Mouse (Mus musculus): ENCODE measurements around the gene Enox1. TPM values are rescaled to one million over a fixed set of nuclear protein-coding genes. Genes with fewer than 3 reads are reported as not detected.
A peak's percentile ranks its signal among the peaks of the same experiment; 100 is the strongest.

Enox1 gene
- polyA plus RNA-seq, 1 experiment from 2014 or later: 6.6 TPM

GRCm38 (mm10) chr14:77297039-77297438 is 140.5 kb downstream of the Enox1 start:
- TF ChIP-seq CTCF (IDR thresholded peaks at IDR 0.05; ENCODE audit: low read depth): no peak; the same call in 1 of the 2 replicates
- Histone ChIP-seq H3K27me3 (ENCODE audit: insufficient read depth, low read length) (no peaks in the 10 kb centered on the region), H3K9ac (ENCODE audit: low read depth, low read length) (no peak overlapping the region), H3K36me3 (ENCODE audit: insufficient read depth, low read length) (no peaks in the 10 kb centered on the region), H3K4me3 (replicated peaks; ENCODE audit: low read depth, low read length) (no peak overlapping the region), H3K9me3 (replicated peaks; ENCODE audit: low read length) (no peaks in the 10 kb centered on the region), H3K27ac (no peak overlapping the region), H3K4me2 (ENCODE audit: low read length) (no peak overlapping the region), H3K4me1 (replicated peaks; ENCODE audit: insufficient read depth, low read length) (no peaks in the 10 kb centered on the region)
- DNase-seq (ENCODE audit: low spot score) (no peak), ATAC-seq (replicated peaks; ENCODE audit: low FRiP score, low read depth) (no peak)
- WGBS: 62% methylated on average over 4 of the region's 4 CpGs

DNA sequence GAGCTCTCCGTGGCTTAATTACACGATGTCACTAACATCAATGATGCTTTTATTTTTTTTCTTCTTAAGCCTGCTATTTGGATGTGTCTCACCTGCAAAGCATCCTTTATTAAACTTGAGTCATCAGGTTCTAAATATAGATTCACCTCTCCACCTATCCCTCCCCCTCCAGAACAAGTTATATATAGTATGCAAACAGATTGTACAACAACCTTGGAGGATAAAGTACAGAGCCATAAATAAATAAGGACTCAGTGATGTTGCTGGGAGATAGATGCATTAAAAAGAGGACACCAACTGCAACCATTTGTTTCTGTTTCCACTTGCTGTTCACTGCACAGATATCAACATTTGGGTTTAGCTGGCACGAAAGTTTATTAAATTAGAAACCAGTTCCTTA is 141.8 kb downstream of the Enox1 start:
- Histone ChIP-seq H3K9ac (ENCODE audit: low read depth, low read length) (no peak overlapping the region), H3K27me3 (ENCODE audit: insufficient read depth, low read length) (no peaks in the 10 kb centered on the region), H3K4me3 (replicated peaks; ENCODE audit: low read depth, low read length) (no peak overlapping the region), H3K9me3 (replicated peaks; ENCODE audit: low read length) (no peaks in the 10 kb centered on the region), H3K27ac (no peak overlapping the region), H3K4me1 (replicated peaks; ENCODE audit: insufficient read depth, low read length) (no peaks in the 10 kb centered on the region), H3K36me3 (ENCODE audit: insufficient read depth, low read length) (no peaks in the 10 kb centered on the region), H3K4me2 (ENCODE audit: low read length) (no peak overlapping the region)
- ATAC-seq (replicated peaks; ENCODE audit: low FRiP score, low read depth): no peak
- 92% methylated on average over 3 of the region's 3 CpGs for WGBS
- DNase-seq (ENCODE audit: low spot score): no peak
- no peak for TF ChIP-seq CTCF (IDR thresholded peaks at IDR 0.05; ENCODE audit: low read depth)

DNA sequence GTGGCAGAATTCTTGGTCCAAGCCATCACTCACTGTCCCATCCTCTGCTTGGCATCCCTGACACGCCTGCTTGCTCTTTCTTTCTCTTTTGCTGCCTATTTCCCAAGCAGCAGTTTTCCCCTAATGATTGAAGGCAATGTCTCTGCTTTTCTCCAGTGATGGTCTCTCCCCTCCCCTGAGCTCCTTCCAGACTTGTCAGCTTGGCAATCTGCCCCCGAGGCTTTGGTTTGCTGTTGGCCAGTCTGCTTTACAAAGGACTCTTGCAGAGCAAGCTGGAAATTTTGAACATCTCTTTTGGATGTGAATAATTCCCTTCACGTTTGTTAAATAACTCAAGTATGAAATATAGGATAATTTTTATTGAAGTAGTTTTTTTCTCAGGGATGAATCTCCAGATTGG is 153.0 kb downstream of the Enox1 start:
- no peak overlapping the region for H3K27ac ChIP-seq
- H3K9ac ChIP-seq (ENCODE audit: low read depth, low read length): no peak overlapping the region
- ATAC-seq (replicated peaks; ENCODE audit: low FRiP score, low read depth): no peak
- no peak for TF ChIP-seq CTCF (IDR thresholded peaks at IDR 0.05; ENCODE audit: low read depth)
- 68% methylated on average over 3 of the region's 3 CpGs for WGBS
- H3K27me3 ChIP-seq (ENCODE audit: insufficient read depth, low read length): no peaks in the 10 kb centered on the region
- no peaks in the 10 kb centered on the region for H3K36me3 ChIP-seq (ENCODE audit: insufficient read depth, low read length)
- H3K4me2 ChIP-seq (ENCODE audit: low read length): no peak overlapping the region
- DNase-seq (ENCODE audit: low spot score): no peak
- H3K4me3 ChIP-seq (replicated peaks; ENCODE audit: low read depth, low read length): no peak overlapping the region
- no peaks in the 10 kb centered on the region; the same call in 1 of the 2 replicates for H3K4me1 ChIP-seq (replicated peaks; ENCODE audit: insufficient read depth, low read length)
- H3K9me3 ChIP-seq (replicated peaks; ENCODE audit: low read length): no peaks in the 10 kb centered on the region

DNA sequence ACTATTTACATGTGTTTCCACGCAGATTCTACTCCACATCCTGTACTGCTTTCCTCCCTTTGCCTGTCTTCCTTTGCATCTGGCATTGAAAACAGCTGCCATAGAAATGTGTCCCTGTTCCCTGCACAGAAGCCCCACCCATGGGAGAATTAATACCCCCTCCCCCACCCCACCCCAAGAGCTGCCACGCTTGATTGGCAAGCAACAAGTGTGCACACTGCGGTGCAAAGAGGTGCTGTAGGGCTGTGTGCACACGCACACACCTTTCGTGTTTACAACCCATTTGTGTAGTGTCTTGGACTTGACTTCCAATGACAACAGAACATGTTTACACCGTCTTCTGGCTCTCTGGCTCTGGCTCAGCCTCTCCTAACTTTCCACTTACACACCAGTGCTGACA is 154.9 kb downstream of the Enox1 start:
- ATAC-seq (replicated peaks; ENCODE audit: low FRiP score, low read depth): no peak
- H3K4me1 ChIP-seq (replicated peaks; ENCODE audit: insufficient read depth, low read length): no peaks in the 10 kb centered on the region; the same call in 1 of the 2 replicates
- WGBS: 70% methylated on average over 6 of the region's 6 CpGs
- H3K27ac ChIP-seq: no peak overlapping the region
- H3K4me2 ChIP-seq (ENCODE audit: low read length): no peak overlapping the region
- DNase-seq (ENCODE audit: low spot score): no peak
- no peaks in the 10 kb centered on the region for H3K9me3 ChIP-seq (replicated peaks; ENCODE audit: low read length)
- H3K4me3 ChIP-seq (replicated peaks; ENCODE audit: low read depth, low read length): no peak overlapping the region
- no peak overlapping the region for H3K9ac ChIP-seq (ENCODE audit: low read depth, low read length)
- no peaks in the 10 kb centered on the region for H3K27me3 ChIP-seq (ENCODE audit: insufficient read depth, low read length)
- no peaks in the 10 kb centered on the region for H3K36me3 ChIP-seq (ENCODE audit: insufficient read depth, low read length)
- no peak for TF ChIP-seq CTCF (IDR thresholded peaks at IDR 0.05; ENCODE audit: low read depth)

DNA sequence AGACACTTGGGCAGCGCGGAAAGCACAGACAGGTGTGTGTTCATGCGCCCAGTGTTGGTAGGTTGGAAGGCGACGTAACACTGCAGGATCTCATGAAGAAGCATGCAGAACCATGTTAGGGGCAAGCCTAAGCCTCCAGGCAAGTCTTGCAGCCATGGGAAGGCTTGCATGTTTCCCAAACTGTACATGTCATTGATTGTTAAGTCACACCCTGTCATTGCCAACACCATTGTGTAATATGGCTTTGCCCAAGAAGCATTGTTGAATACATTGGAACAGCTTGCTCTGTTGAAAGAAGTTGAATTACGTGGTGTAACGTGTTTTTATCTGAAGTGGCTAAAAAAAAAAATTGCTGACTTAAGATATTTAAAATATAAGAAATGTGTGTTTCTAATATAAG is 162.8 kb downstream of the Enox1 start:
- DNase-seq (ENCODE audit: low spot score) (no peak), ATAC-seq (replicated peaks; ENCODE audit: low FRiP score, low read depth) (no peak)

DNA sequence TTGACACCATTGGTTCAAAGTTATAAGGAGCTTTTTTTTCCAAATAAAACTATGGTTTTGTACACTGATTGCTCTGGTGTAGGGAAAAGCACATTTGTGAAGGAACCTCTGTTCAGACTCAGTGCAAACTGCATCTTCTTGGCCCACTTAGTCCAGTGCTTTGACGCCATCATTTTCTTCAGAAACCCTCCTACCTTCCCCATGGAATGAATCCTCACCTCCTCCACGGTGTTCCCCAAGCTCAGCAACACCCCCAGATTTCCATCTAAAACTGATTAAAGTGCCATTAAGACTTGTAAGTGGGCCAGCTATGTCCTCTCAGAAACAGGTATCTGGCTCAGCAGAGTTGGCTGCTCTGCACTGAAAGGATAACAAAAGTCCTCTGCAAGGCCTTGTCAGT is 167.8 kb downstream of the Enox1 start:
- Histone ChIP-seq H3K9me3 (replicated peaks; ENCODE audit: low read length) (no peaks in the 10 kb centered on the region), H3K27me3 (ENCODE audit: insufficient read depth, low read length) (no peaks in the 10 kb centered on the region), H3K36me3 (ENCODE audit: insufficient read depth, low read length) (no peaks in the 10 kb centered on the region), H3K9ac (ENCODE audit: low read depth, low read length) (no peak overlapping the region), H3K4me2 (ENCODE audit: low read length) (no peak overlapping the region), H3K4me3 (replicated peaks; ENCODE audit: low read depth, low read length) (no peak overlapping the region), H3K27ac (no peak overlapping the region), H3K4me1 (replicated peaks; ENCODE audit: insufficient read depth, low read length) (no peaks in the 10 kb centered on the region)
- 80% methylated on average over 2 of the region's 2 CpGs for WGBS
- no peak for TF ChIP-seq CTCF (IDR thresholded peaks at IDR 0.05; ENCODE audit: low read depth)
- no peak for DNase-seq (ENCODE audit: low spot score)
- ATAC-seq (replicated peaks; ENCODE audit: low FRiP score, low read depth): no peak

More for the DNA sequence above, 162.8 kb downstream of the Enox1 start:
- no peaks in the 10 kb centered on the region for H3K36me3 ChIP-seq (ENCODE audit: insufficient read depth, low read length)
- H3K27me3 ChIP-seq (ENCODE audit: insufficient read depth, low read length): no peaks in the 10 kb centered on the region
- no peak overlapping the region for H3K27ac ChIP-seq
- no peak overlapping the region for H3K4me2 ChIP-seq (ENCODE audit: low read length)
- H3K9ac ChIP-seq (ENCODE audit: low read depth, low read length): no peak overlapping the region
- WGBS: 90% methylated on average over 7 of the region's 7 CpGs
- no peak for TF ChIP-seq CTCF (IDR thresholded peaks at IDR 0.05; ENCODE audit: low read depth)
- no peaks in the 10 kb centered on the region for H3K4me1 ChIP-seq (replicated peaks; ENCODE audit: insufficient read depth, low read length)
- no peak overlapping the region for H3K4me3 ChIP-seq (replicated peaks; ENCODE audit: low read depth, low read length)
- H3K9me3 ChIP-seq (replicated peaks; ENCODE audit: low read length): no peaks in the 10 kb centered on the region

DNA sequence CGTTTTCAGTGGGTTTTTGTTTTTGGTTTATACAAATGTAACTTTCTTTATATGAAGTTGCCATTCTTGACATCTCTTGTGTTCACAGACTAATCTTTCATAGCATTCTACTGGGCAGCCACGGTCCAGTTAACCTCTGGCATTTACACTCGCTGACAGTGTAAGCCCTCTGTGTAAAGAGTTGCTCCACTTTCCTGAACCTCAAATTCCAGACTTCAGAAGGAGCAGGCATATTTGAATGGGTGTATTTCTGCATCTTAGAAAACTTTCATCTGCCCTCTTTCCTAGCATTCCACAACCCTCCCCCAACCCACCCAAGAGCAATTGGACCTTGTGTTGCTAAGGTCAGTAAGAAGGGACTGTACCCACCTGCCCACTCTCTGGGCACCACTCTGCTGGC is 171.1 kb downstream of the Enox1 start:
- Histone ChIP-seq H3K4me2 (ENCODE audit: low read length) (no peak overlapping the region), H3K4me3 (replicated peaks; ENCODE audit: low read depth, low read length) (no peak overlapping the region), H3K36me3 (ENCODE audit: insufficient read depth, low read length) (no peaks in the 10 kb centered on the region), H3K9me3 (replicated peaks; ENCODE audit: low read length) (no peaks in the 10 kb centered on the region; the same call in 1 of the 2 replicates), H3K27me3 (ENCODE audit: insufficient read depth, low read length) (no peaks in the 10 kb centered on the region), H3K9ac (ENCODE audit: low read depth, low read length) (no peak overlapping the region), H3K4me1 (replicated peaks; ENCODE audit: insufficient read depth, low read length) (no peaks in the 10 kb centered on the region), H3K27ac (no peak overlapping the region)
- 45% methylated on average over 3 of the region's 3 CpGs for WGBS
- no peak; the same call in 1 of the 2 replicates for ATAC-seq (replicated peaks; ENCODE audit: low FRiP score, low read depth)
- no peak for TF ChIP-seq CTCF (IDR thresholded peaks at IDR 0.05; ENCODE audit: low read depth)
- DNase-seq (ENCODE audit: low spot score): peak; percentile 40

Measured in kidney, postnatal 0 days (tissue).